Mouse (Mus musculus): ENCODE measurements at regions not wholly inside any gene's neighbourhood (a gene's known extent, or its start where the extent isn't known, plus 50 kb on each side); places are given as distances from the start of the nearest gene placed in this dataset.

- Histone ChIP-seq H3K4me1 (ENCODE audit: control insufficient read depth in 1 of 2, insufficient read depth in 2 of 2) (no peaks in the 10 kb centered on the region), H3K4me3 (replicated peaks in 1 of 3; ENCODE audit: low read depth in 2 of 3, low read length in 2 of 3, poor library complexity in 1 of 3) (no peak overlapping the region), H3K27ac (ENCODE audit: insufficient read depth, low read depth) (no peak overlapping the region), H3K4me2 (ENCODE audit: insufficient read depth, low read depth, poor library complexity, severe bottlenecking) (no peak overlapping the region), H3K27me3 (replicated peaks) (no peaks in the 10 kb centered on the region), H3K9ac (ENCODE audit: insufficient read depth, low read depth) (no peak overlapping the region), H3K79me2 (replicated peaks; ENCODE audit: control insufficient read depth, extremely low read depth, insufficient read depth, poor library complexity, severe bottlenecking) (no peaks in the 10 kb centered on the region), H3K9me3 (replicated peaks; ENCODE audit: low read length) (peaks cover 65% of the 10 kb centered on the region), H3K36me3 (replicated peaks in 1 of 2; ENCODE audit: control insufficient read depth in 1 of 2, insufficient read depth in 1 of 2, low read length in 1 of 2) (no peaks in the 10 kb centered on the region)
- dilution Hi-C loops (cut with MboI; ENCODE audit: extremely low pct_ligation_motif_present, extremely low pct_unique_long_range_greater_than_20kb, low sequenced_read_pairs) (no loop called here), in situ Hi-C loops (cut with MboI; ENCODE audit: low pct_ligation_motif_present, low pct_unique_long_range_greater_than_20kb, low sequenced_read_pairs) (no loop called here)
- DNase-seq (ENCODE audit: extremely low read depth): no peak
- TF ChIP-seq ZC3H11A (IDR thresholded peaks at IDR 0.05; ENCODE audit: low read depth, low read length) (no peak), MEF2A (IDR thresholded peaks at IDR 0.05; ENCODE audit: borderline replicate concordance, low read depth, low read length) (no peak)
These were observed 106.7 kb upstream of the Magi1 start for GRCm38 (mm10) chr6:94390403-94390802.

GRCm38 (mm10) chr6:94389716-94390115, 106.0 kb upstream of the Magi1 start:
- H3K27me3 ChIP-seq (replicated peaks): no peaks in the 10 kb centered on the region
- no peak for TF ChIP-seq MEF2A (IDR thresholded peaks at IDR 0.05; ENCODE audit: borderline replicate concordance, low read depth, low read length)
- H3K79me2 ChIP-seq (replicated peaks; ENCODE audit: control insufficient read depth, extremely low read depth, insufficient read depth, poor library complexity, severe bottlenecking): no peaks in the 10 kb centered on the region
- H3K4me1 ChIP-seq (ENCODE audit: control insufficient read depth in 1 of 2, insufficient read depth in 2 of 2): no peaks in the 10 kb centered on the region
- no peak for DNase-seq (ENCODE audit: extremely low read depth)
- no peak overlapping the region for H3K9ac ChIP-seq (ENCODE audit: insufficient read depth, low read depth)
- H3K4me3 ChIP-seq (replicated peaks in 1 of 3; ENCODE audit: low read depth in 2 of 3, low read length in 2 of 3, poor library complexity in 1 of 3): no peak overlapping the region
- peaks cover 68% of the 10 kb centered on the region for H3K9me3 ChIP-seq (replicated peaks; ENCODE audit: low read length)
- H3K4me2 ChIP-seq (ENCODE audit: insufficient read depth, low read depth, poor library complexity, severe bottlenecking): no peak overlapping the region
- H3K27ac ChIP-seq (ENCODE audit: insufficient read depth, low read depth): no peak overlapping the region
- no peaks in the 10 kb centered on the region for H3K36me3 ChIP-seq (replicated peaks in 1 of 2; ENCODE audit: control insufficient read depth in 1 of 2, insufficient read depth in 1 of 2, low read length in 1 of 2)
- in situ Hi-C loops (cut with MboI; ENCODE audit: low pct_ligation_motif_present, low pct_unique_long_range_greater_than_20kb, low sequenced_read_pairs) (no loop called here), dilution Hi-C loops (cut with MboI; ENCODE audit: extremely low pct_ligation_motif_present, extremely low pct_unique_long_range_greater_than_20kb, low sequenced_read_pairs) (no loop called here)

GRCm38 (mm10) chr6:94387648-94388047, 103.9 kb upstream of the Magi1 start:
- H3K9ac ChIP-seq (ENCODE audit: insufficient read depth, low read depth): no peak overlapping the region
- no peaks in the 10 kb centered on the region for H3K79me2 ChIP-seq (replicated peaks; ENCODE audit: control insufficient read depth, extremely low read depth, insufficient read depth, poor library complexity, severe bottlenecking)
- H3K27me3 ChIP-seq (replicated peaks): no peaks in the 10 kb centered on the region
- no peak overlapping the region for H3K27ac ChIP-seq (ENCODE audit: insufficient read depth, low read depth)
- DNase-seq (ENCODE audit: extremely low read depth): no peak
- H3K36me3 ChIP-seq (replicated peaks in 1 of 2; ENCODE audit: control insufficient read depth in 1 of 2, insufficient read depth in 1 of 2, low read length in 1 of 2): no peaks in the 10 kb centered on the region
- no peak overlapping the region for H3K4me2 ChIP-seq (ENCODE audit: insufficient read depth, low read depth, poor library complexity, severe bottlenecking)
- TF ChIP-seq ZC3H11A (IDR thresholded peaks at IDR 0.05; ENCODE audit: low read depth, low read length): no peak
- TF ChIP-seq MAX (IDR thresholded peaks at IDR 0.05; ENCODE audit: low read length): no peak
- TF ChIP-seq CHD2 (IDR thresholded peaks at IDR 0.05; ENCODE audit: low read length): no peak
- H3K4me3 ChIP-seq (replicated peaks in 1 of 3; ENCODE audit: low read depth in 2 of 3, low read length in 2 of 3, poor library complexity in 1 of 3): no peak overlapping the region
- no peaks in the 10 kb centered on the region for H3K4me1 ChIP-seq (ENCODE audit: control insufficient read depth in 1 of 2, insufficient read depth in 2 of 2)
- peaks cover 75% of the 10 kb centered on the region for H3K9me3 ChIP-seq (replicated peaks; ENCODE audit: low read length)
- dilution Hi-C loops (cut with MboI; ENCODE audit: extremely low pct_ligation_motif_present, extremely low pct_unique_long_range_greater_than_20kb, low sequenced_read_pairs): no loop called here
- in situ Hi-C loops (cut with MboI; ENCODE audit: low pct_ligation_motif_present, low pct_unique_long_range_greater_than_20kb, low sequenced_read_pairs): no loop called here

- Histone ChIP-seq H3K4me3 (replicated peaks in 1 of 3; ENCODE audit: low read depth in 2 of 3, low read length in 2 of 3, poor library complexity in 1 of 3) (no peak overlapping the region), H3K4me1 (ENCODE audit: control insufficient read depth in 1 of 2, insufficient read depth in 2 of 2) (no peaks in the 10 kb centered on the region), H3K27ac (ENCODE audit: insufficient read depth, low read depth) (no peak overlapping the region), H3K36me3 (replicated peaks in 1 of 2; ENCODE audit: control insufficient read depth in 1 of 2, insufficient read depth in 1 of 2, low read length in 1 of 2) (no peaks in the 10 kb centered on the region), H3K9me3 (replicated peaks; ENCODE audit: low read length) (peaks cover 79% of the 10 kb centered on the region), H3K79me2 (replicated peaks; ENCODE audit: control insufficient read depth, extremely low read depth, insufficient read depth, poor library complexity, severe bottlenecking) (no peaks in the 10 kb centered on the region), H3K27me3 (replicated peaks) (no peaks in the 10 kb centered on the region), H3K9ac (ENCODE audit: insufficient read depth, low read depth) (no peak overlapping the region), H3K4me2 (ENCODE audit: insufficient read depth, low read depth, poor library complexity, severe bottlenecking) (no peak overlapping the region)
- in situ Hi-C loops (cut with MboI; ENCODE audit: low pct_ligation_motif_present, low pct_unique_long_range_greater_than_20kb, low sequenced_read_pairs) (no loop called here), dilution Hi-C loops (cut with MboI; ENCODE audit: extremely low pct_ligation_motif_present, extremely low pct_unique_long_range_greater_than_20kb, low sequenced_read_pairs) (no loop called here)
- DNase-seq (ENCODE audit: extremely low read depth): no peak
- TF ChIP-seq ZC3H11A (IDR thresholded peaks at IDR 0.05; ENCODE audit: low read depth, low read length) (no peak), CTCF (conservative IDR thresholded peaks at IDR 0.05 in 1 of 2, IDR thresholded peaks at IDR 0.05 in 1 of 2; ENCODE audit: low read depth in 2 of 2, low read length in 2 of 2) (no peak)
These were observed 101.8 kb upstream of the Magi1 start for GRCm38 (mm10) chr6:94385531-94385930.

Data from CH12.LX (cell line).